Mouse (Mus musculus) embryonic fibroblast, embryonic 13.5 days (primary cell): ENCODE data around the gene Bmpr1b.

Experiments
- CTCF ChIP-seq: IDR thresholded peaks from 2 replicates; pipeline ENCODE4 v1.5.1; 2011; ENCODE audit warnings: mild to moderate bottlenecking, control low read depth, low read length, moderate library complexity, borderline replicate concordance; ENCODE audit not compliant: insufficient read depth
- POLR2A ChIP-seq: IDR thresholded peaks from 2 replicates; pipeline ENCODE4 v1.6.1; 2011; ENCODE audit warnings: low read depth, mild to moderate bottlenecking, control low read depth, low read length, moderate library complexity

- TF ChIP-seq CTCF (no peak), POLR2A (no peak)
Measured at GRCm38 (mm10) chr3:141932956-141933355, 236.3 kb downstream of the Bmpr1b start.
